Mouse (Mus musculus) neural tube, embryonic 14.5 days (tissue): ENCODE measurements around the gene Creb3l2. TPM values are rescaled to one million over a fixed set of nuclear protein-coding genes. Genes with fewer than 3 reads are reported as not detected.

Experiments
- ATAC-seq: fragments of 200-750 bp; cut with Nextera tagmentation; 2 replicates; pipeline ENCODE4 v1.8.0; 2017; ENCODE audit warnings: low read depth, mild to moderate bottlenecking, moderate TSS enrichment, moderate library complexity
- H3K27ac ChIP-seq: fragments of 300-500 bp; sonication (generic); 2 replicates; pipeline ENCODE4 v1.5.1; 2014; ENCODE audit warnings: low read depth, mild to moderate bottlenecking, control low read depth, low read length, moderate library complexity, mixed read lengths
- H3K27me3 ChIP-seq: fragments of 300-500 bp; sonication (generic); 2 replicates; pipeline ENCODE4 v1.6.1; 2014; ENCODE audit warnings: low read length; ENCODE audit not compliant: control insufficient read depth, insufficient read depth
- H3K36me3 ChIP-seq: fragments of 300-500 bp; sonication (generic); 2 replicates; pipeline ENCODE4 v1.6.1; 2014; ENCODE audit warnings: low read length, mixed read lengths; ENCODE audit not compliant: control insufficient read depth, insufficient read depth
- H3K4me1 ChIP-seq: fragments of 300-500 bp; sonication (generic); 2 replicates; pipeline ENCODE4 v1.6.1; 2014; ENCODE audit warnings: low read length; ENCODE audit not compliant: control insufficient read depth, insufficient read depth
- H3K4me2 ChIP-seq: fragments of 300-500 bp; sonication (generic); 2 replicates; pipeline ENCODE4 v1.6.1; 2014; ENCODE audit warnings: mild to moderate bottlenecking, low read depth, low read length, control low read depth
- H3K4me3 ChIP-seq: fragments of 300-500 bp; sonication (generic); 2 replicates; pipeline ENCODE4 v1.5.1; 2014; ENCODE audit warnings: low read depth, low read length, control low read depth, mixed read lengths
- H3K9ac ChIP-seq: fragments of 300-500 bp; sonication (generic); replicated peaks from 2 replicates; pipeline ENCODE4 v1.6.1; 2014; ENCODE audit warnings: low read depth, mild to moderate bottlenecking, control low read depth, low read length, mixed read lengths
- H3K9me3 ChIP-seq: fragments of 300-500 bp; sonication (generic); 2 replicates; pipeline ENCODE4 v1.6.1; 2016; ENCODE audit warnings: low read length; ENCODE audit not compliant: control insufficient read depth
- WGBS: fragments of 180-500 bp; shearing (Covaris S2); extraction: QIAGEN DNeasy Blood & Tissue Kit; methylation state at CpG from one replicate; pipeline ENCODE4 v1.1.7; 2014; 5-methylcytosine and 5-hydroxymethylcytosine counted together
- polyA plus RNA-seq: library from polyadenylated mRNA; unstranded; fragments of >200 nt; fragmentation: Nextera tagmentation; extraction: Ambion mirVana; gene quantifications from 2 replicates; pipeline ENCODE4 v1.2.1, GENCODE M21; 2014

Creb3l2 gene
- polyA plus RNA-seq, result 2.3 and 5.4 TPM in 2 replicates

DNA sequence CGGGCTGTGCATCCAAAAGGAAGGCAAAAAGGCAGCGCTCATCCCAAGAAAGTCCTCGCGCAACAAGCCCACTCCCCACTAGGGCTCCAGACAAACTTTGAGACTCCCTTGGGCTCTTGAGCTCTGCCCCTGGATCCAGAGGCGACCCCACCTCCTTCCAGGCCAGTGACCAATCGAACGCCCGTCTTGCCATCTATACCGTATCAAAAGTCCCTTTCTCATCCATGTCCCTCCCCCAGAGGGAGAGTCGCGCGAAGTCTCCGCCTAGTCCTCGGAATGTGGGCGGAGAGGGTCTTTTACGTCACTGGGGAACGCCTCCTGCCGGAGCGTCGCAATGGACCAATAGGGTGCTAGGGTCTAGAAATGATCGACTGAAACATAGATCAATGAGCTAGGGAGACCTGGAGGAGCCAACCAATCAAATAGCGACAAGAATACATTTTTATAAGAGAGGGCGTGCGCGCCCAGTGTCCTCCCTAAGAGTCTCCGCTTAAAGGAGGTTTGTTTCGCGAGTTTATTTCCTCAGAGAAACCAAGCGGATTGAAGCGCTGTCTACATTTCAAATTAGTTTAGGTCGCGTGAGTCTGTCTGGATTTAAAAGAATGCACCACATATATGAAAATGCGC lies at the start of gene Creb3l2:
TSS of gene Creb3l2 (minus strand) at position 106 of the 627 bp plus-strand sequence.
- peak within 1 kb of the TSS; percentile 69 for H3K4me3 ChIP-seq
- no peaks in the 10 kb centered on the region for H3K9me3 ChIP-seq
- ATAC-seq, result peak; percentile 99
- under 1% methylated on average over 33 of the region's 33 CpGs for WGBS
- peak within 1 kb of the TSS; percentile 70 for H3K27ac ChIP-seq
- no peaks in the 10 kb centered on the region; the same call in 1 of the 2 replicates for H3K4me1 ChIP-seq
- H3K4me2 ChIP-seq, result peak within 1 kb of the TSS; percentile 79
- H3K36me3 ChIP-seq, result no peaks in the 10 kb centered on the region
- H3K27me3 ChIP-seq, result no peaks in the 10 kb centered on the region
- peak within 1 kb of the TSS; percentile 67 for H3K9ac ChIP-seq

DNA sequence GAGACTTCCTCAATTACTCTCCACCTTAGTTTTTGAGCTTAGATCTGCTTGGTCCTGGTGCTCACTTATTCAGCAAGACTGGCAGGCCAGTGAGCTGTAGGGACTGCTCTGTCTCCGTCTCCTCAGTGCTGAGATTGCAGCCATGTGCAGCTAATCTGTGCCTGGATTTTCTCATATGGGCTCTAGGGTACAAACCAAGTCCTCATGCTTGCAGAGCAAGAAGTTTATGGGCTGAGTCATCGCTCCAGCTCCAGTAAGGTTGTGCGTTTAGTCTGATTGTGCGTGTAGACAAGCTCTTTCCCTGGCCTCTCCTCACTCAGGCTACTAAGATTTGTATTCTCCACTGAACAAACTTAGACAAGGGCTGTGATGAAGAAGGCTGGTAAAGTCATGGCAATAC lies 44.6 kb upstream of the Creb3l2 start:
- H3K36me3 ChIP-seq, result no peaks in the 10 kb centered on the region
- no peak for ATAC-seq
- 85% methylated on average over 4 of the region's 4 CpGs for WGBS
- H3K4me3 ChIP-seq, result no peak overlapping the region
- no peak overlapping the region for H3K9ac ChIP-seq
- H3K27ac ChIP-seq, result no peak overlapping the region
- no peaks in the 10 kb centered on the region for H3K4me1 ChIP-seq
- H3K9me3 ChIP-seq, result no peaks in the 10 kb centered on the region
- no peaks in the 10 kb centered on the region for H3K27me3 ChIP-seq
- H3K4me2 ChIP-seq, result no peak overlapping the region

DNA sequence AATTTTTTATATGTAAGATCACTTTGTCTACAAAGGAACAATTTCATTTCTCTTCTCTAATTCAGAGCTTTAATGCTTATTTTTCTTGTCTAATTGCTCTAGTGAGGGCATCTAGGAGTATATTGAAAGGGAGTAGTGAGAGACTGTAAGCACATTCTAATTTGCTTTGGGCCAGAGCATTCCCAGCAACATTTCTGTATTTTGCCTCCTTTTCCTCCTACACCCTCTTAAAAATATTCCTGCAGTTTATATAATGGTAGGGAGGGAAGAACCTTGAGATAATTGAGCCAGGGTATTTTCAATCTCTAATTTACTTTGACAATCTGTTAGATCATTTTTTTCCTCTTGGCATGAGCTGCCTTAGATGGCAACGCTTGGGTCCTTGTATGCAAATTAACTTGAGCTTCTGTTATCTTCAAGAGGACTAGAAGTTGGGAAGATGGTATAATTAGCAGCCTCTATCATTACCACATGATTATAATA lies 42.7 kb upstream of the Creb3l2 start:
- Histone ChIP-seq H3K27me3 (no peaks in the 10 kb centered on the region), H3K27ac (no peak overlapping the region), H3K9ac (no peak overlapping the region), H3K4me3 (no peak overlapping the region), H3K9me3 (no peaks in the 10 kb centered on the region), H3K4me2 (no peak overlapping the region), H3K4me1 (no peaks in the 10 kb centered on the region), H3K36me3 (no peaks in the 10 kb centered on the region)
- ATAC-seq, result no peak
- WGBS, result 73% methylated on average over 1 of the region's 1 CpGs

DNA sequence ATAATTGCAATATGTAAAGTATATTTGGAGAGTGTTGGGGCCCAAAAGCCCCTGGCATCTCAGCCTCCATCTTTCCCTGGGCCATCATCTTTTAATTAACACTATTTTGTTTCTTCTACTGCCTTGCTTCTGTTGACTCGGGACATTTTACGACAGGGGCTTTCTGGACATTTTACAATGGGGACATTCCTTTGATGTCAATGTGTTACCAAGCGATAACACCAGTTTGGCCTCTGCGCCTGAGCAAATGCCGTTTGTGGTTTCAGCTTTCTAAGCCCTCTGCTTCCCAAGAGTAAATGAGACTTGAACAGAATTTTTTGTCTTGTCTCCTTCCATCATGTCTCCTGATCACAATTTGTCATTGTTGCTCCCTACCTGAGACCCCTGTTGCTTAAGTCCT lies 41.3 kb upstream of the Creb3l2 start:
- Histone ChIP-seq H3K36me3 (no peaks in the 10 kb centered on the region), H3K4me1 (no peaks in the 10 kb centered on the region), H3K9ac (no peak overlapping the region), H3K9me3 (no peaks in the 10 kb centered on the region), H3K27ac (no peak overlapping the region), H3K4me2 (no peak overlapping the region), H3K4me3 (no peak overlapping the region), H3K27me3 (no peaks in the 10 kb centered on the region)
- no peak for ATAC-seq
- WGBS, result 5% methylated on average over 5 of the region's 5 CpGs

DNA sequence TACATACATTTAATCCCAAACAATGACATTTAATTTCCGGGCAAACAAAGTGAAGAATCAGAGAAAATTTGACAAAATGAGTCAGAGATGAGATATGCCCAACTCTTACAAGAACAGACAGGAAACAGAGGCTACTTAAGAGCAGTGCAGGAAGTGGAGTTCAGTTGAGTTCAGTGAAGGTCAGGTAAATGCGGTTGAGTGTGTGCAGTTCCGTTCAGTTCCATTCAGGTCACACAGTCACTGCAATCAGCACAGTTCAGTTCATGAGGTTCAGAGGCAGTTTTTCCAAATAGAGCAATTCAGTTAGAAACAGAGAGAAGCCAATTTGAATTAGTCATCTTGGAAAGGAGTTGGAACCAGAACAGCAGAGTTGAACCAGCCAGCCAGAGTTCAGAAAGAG lies 39.2 kb upstream of the Creb3l2 start:
- WGBS, result 96% methylated on average over 3 of the region's 3 CpGs
- no peaks in the 10 kb centered on the region for H3K27me3 ChIP-seq
- H3K9me3 ChIP-seq, result no peaks in the 10 kb centered on the region
- no peak for ATAC-seq
- H3K4me3 ChIP-seq, result no peak overlapping the region
- H3K4me2 ChIP-seq, result no peak overlapping the region
- H3K27ac ChIP-seq, result no peak overlapping the region
- no peaks in the 10 kb centered on the region for H3K36me3 ChIP-seq
- no peaks in the 10 kb centered on the region for H3K4me1 ChIP-seq
- H3K9ac ChIP-seq, result no peak overlapping the region

DNA sequence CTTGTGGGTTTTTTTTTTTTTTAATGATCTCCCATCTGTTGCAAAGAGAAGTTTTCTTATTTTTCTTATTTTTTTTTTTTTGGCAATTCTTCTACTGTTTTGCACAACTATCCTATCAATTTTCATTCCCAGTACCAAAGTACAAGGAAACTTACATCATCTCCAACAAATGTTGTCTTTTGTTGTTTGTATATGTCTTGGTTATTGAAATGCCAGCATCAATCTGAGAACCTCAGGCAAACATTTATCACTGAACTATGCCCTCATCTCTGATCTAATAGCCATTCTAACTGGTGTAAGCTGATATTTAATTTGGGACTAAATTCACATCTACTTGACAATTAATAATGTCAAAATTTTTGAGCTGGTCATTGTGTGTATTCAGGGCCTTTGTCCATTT lies 38.1 kb upstream of the Creb3l2 start:
- Histone ChIP-seq H3K9ac (no peak overlapping the region), H3K4me3 (no peak overlapping the region), H3K4me1 (no peaks in the 10 kb centered on the region), H3K4me2 (no peak overlapping the region), H3K27me3 (no peaks in the 10 kb centered on the region), H3K27ac (no peak overlapping the region), H3K9me3 (no peaks in the 10 kb centered on the region), H3K36me3 (no peaks in the 10 kb centered on the region)
- ATAC-seq, result no peak

DNA sequence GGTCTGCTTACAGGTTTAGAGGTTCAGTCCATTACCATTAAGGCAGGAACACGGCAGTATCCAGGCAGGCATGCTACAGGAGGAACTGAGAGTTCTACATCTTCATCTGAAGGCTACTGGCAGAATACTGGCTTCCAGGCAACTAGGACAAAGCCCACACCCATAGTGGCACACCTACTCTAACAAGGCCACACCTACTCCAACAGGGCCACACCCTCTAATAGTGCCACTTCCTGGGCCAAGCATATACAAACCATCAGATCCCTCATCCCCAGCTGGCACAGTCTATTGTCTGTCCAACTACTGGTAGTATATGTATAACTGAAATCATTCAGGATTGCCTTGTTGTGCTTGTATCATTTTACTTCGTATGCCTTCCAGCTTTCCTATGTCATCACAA lies 36.5 kb upstream of the Creb3l2 start:
- Histone ChIP-seq H3K4me3 (no peak overlapping the region), H3K27me3 (no peaks in the 10 kb centered on the region), H3K36me3 (no peaks in the 10 kb centered on the region), H3K4me1 (no peaks in the 10 kb centered on the region), H3K27ac (no peak overlapping the region), H3K9ac (no peak overlapping the region), H3K4me2 (no peak overlapping the region), H3K9me3 (no peaks in the 10 kb centered on the region)
- WGBS, result 95% methylated on average over 2 of the region's 2 CpGs
- no peak for ATAC-seq

DNA sequence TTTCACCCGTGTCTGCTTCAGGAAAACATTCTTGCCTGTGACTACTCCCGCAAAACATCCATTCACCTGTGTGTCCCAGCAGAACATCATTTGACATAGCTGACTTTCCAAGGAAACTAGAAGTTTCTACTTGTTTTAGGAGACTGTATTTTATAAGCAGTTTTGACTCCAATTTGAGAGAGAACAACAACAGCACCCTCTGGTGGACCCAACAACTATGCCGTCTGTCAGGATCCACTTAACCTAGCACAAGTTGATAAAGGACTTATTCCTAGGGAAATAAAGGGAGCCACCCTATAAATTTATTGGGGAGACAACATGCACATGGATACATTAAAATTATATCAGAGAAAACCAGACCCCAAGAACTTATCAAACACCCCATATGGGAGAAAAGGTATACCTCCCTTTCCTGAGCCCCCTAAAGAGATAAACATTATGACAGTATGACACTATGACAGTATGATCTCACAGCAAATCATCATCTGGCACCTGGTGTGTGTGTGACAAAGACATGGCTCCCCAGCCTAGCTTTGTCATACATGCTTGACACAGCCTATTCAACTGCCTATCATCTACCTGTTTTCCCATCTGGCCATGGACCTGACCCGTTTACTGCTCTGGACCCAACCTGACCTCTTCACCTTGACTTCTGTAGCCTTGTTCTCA lies 31.9 kb upstream of the Creb3l2 start:
- H3K9me3 ChIP-seq, result no peaks in the 10 kb centered on the region
- no peak overlapping the region for H3K9ac ChIP-seq
- H3K27me3 ChIP-seq, result no peaks in the 10 kb centered on the region
- no peak for ATAC-seq
- WGBS, result 91% methylated on average over 4 of the region's 4 CpGs
- H3K4me2 ChIP-seq, result no peak overlapping the region
- H3K36me3 ChIP-seq, result no peaks in the 10 kb centered on the region
- H3K27ac ChIP-seq, result no peak overlapping the region
- H3K4me1 ChIP-seq, result no peaks in the 10 kb centered on the region
- H3K4me3 ChIP-seq, result no peak overlapping the region

DNA sequence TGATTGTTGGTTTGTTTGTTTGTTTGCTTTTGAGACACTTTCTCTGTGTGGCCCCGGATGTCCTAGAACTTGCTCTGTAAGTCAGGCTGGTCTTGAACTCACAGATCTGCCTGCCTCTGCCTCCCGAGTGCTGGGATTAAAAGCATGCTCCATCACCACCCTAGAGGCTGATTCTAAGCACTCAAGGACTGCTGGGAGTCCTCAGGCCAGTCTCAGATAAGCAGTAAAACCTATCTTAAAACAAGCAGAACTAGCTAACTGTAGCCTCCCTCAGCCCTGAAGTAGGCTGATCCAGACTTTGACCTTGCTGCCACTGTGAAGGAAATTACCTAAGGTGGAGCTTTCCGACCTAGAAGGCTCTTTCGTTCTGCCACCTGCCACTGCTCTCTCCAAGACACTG lies 28.3 kb upstream of the Creb3l2 start:
- no peak overlapping the region for H3K4me2 ChIP-seq
- no peak overlapping the region for H3K9ac ChIP-seq
- WGBS, result 80% methylated on average over 4 of the region's 4 CpGs

More for the DNA sequence above, 28.3 kb upstream of the Creb3l2 start:
- no peak for ATAC-seq
- Histone ChIP-seq H3K4me1 (no peaks in the 10 kb centered on the region), H3K36me3 (no peaks in the 10 kb centered on the region), H3K27ac (no peak overlapping the region), H3K4me3 (no peak overlapping the region), H3K27me3 (no peaks in the 10 kb centered on the region), H3K9me3 (no peaks in the 10 kb centered on the region)
